9 mouse cellular contexts compared by ENCODE assay signal in genomic region chr1:170459896-170460602, GRCm38 (mm10).
DNase-seq lines count a peak whose midpoint lies in the region; ATAC-seq lines count a peak whose summit lies in the region.
"Had no signal": no experiment of that assay in that cellular context is flagged by ENCODE, and none has a peak within 500 bp of the region (broad histone marks: within the 10 kb centered on the region; RNA-seq: fewer than 3 reads in every experiment).

No protein-coding gene starts in this region.

- no peaks in the 10 kb centered on the region for H3K36me3 ChIP-seq in midbrain, embryonic 13.5 days
- no peaks in the 10 kb centered on the region for H3K36me3 ChIP-seq in midbrain, embryonic 14.5 days (ENCODE audit: control insufficient read depth, insufficient read depth, low read length)
- no peaks in the 10 kb centered on the region for H3K36me3 ChIP-seq in hindbrain, embryonic 14.5 days (replicated peaks; ENCODE audit: control insufficient read depth, insufficient read depth)
- no peaks in the 10 kb centered on the region for H3K36me3 ChIP-seq in neural tube, embryonic 15.5 days
- H3K36me3 ChIP-seq: limb, embryonic 15.5 days had no signal

- H3K27ac ChIP-seq in midbrain, embryonic 13.5 days = no peak overlapping the region
- H3K27ac ChIP-seq in midbrain, embryonic 14.5 days (replicated peaks; ENCODE audit: low read depth, low read length) = no peak overlapping the region
- no peak overlapping the region for H3K27ac ChIP-seq in hindbrain, embryonic 14.5 days
- H3K27ac ChIP-seq in neural tube, embryonic 15.5 days (replicated peaks) = no peak overlapping the region
- H3K27ac ChIP-seq: limb, embryonic 15.5 days had no signal

- no peak overlapping the region for H3K9ac ChIP-seq in midbrain, embryonic 13.5 days (replicated peaks)
- H3K9ac ChIP-seq in midbrain, embryonic 14.5 days (replicated peaks; ENCODE audit: low read length) = no peak overlapping the region
- no peak overlapping the region for H3K9ac ChIP-seq in hindbrain, embryonic 14.5 days
- no peak overlapping the region for H3K9ac ChIP-seq in neural tube, embryonic 15.5 days (replicated peaks)
- H3K9ac ChIP-seq: limb, embryonic 15.5 days had no signal

- WGBS in midbrain, embryonic 13.5 days = 53% methylated on average over 5 of the region's 5 CpGs
- WGBS in midbrain, embryonic 14.5 days = 59% methylated on average over 5 of the region's 5 CpGs
- 46% methylated on average over 5 of the region's 5 CpGs for WGBS in hindbrain, embryonic 14.5 days
- WGBS in neural tube, embryonic 15.5 days = 31% methylated on average over 5 of the region's 5 CpGs

- no peak overlapping the region for H3K4me2 ChIP-seq in midbrain, embryonic 13.5 days (replicated peaks)
- H3K4me2 ChIP-seq in midbrain, embryonic 14.5 days (ENCODE audit: low read length) = no peak overlapping the region
- no peak overlapping the region for H3K4me2 ChIP-seq in hindbrain, embryonic 14.5 days (replicated peaks)
- no peak overlapping the region for H3K4me2 ChIP-seq in neural tube, embryonic 15.5 days
- H3K4me2 ChIP-seq: limb, embryonic 15.5 days had no signal

- DNase-seq in adrenal gland, adult 2 months = peak; percentile 58
- DNase-seq in adrenal gland, adult 18-20 months (ENCODE audit: low spot score in 2 of 2) = no peak
- DNase-seq in midbrain, embryonic 14.5 days = no peak
- DNase-seq in hindbrain, embryonic 14.5 days (ENCODE audit: low spot score) = peak; percentile 50
- no peak for DNase-seq in natural killer cell, adult 2 months (ENCODE audit: low spot score in 2 of 2)
- DNase-seq in urinary bladder, postnatal 10 days (ENCODE audit: low spot score) = no peak

- H3K4me1 ChIP-seq in midbrain, embryonic 13.5 days (replicated peaks) = peaks cover 4% of the 10 kb centered on the region; the same call in 1 of the 2 replicates
- no peaks in the 10 kb centered on the region for H3K4me1 ChIP-seq in midbrain, embryonic 14.5 days (ENCODE audit: control insufficient read depth, insufficient read depth, low read length)
- 0 out of 2 replicates have a peak, but pooled peaks cover 5% of the 10 kb centered on the region for H3K4me1 ChIP-seq in hindbrain, embryonic 14.5 days (replicated peaks; ENCODE audit: control insufficient read depth, insufficient read depth, low read length)
- peaks cover 17% of the 10 kb centered on the region for H3K4me1 ChIP-seq in neural tube, embryonic 15.5 days
- H3K4me1 ChIP-seq: limb, embryonic 15.5 days had no signal

- no peaks in the 10 kb centered on the region for H3K27me3 ChIP-seq in midbrain, embryonic 13.5 days
- H3K27me3 ChIP-seq in midbrain, embryonic 14.5 days (ENCODE audit: control insufficient read depth, insufficient read depth, low read length) = no peaks in the 10 kb centered on the region
- no peaks in the 10 kb centered on the region for H3K27me3 ChIP-seq in hindbrain, embryonic 14.5 days (ENCODE audit: control insufficient read depth, insufficient read depth, low read length)
- no peaks in the 10 kb centered on the region for H3K27me3 ChIP-seq in neural tube, embryonic 15.5 days (replicated peaks)
- H3K27me3 ChIP-seq: limb, embryonic 15.5 days had no signal

- no peaks in the 10 kb centered on the region for H3K9me3 ChIP-seq in midbrain, embryonic 13.5 days
- no peaks in the 10 kb centered on the region for H3K9me3 ChIP-seq in midbrain, embryonic 14.5 days (ENCODE audit: control insufficient read depth, low read length)
- H3K9me3 ChIP-seq in hindbrain, embryonic 14.5 days (ENCODE audit: control insufficient read depth, low read length) = no peaks in the 10 kb centered on the region
- no peaks in the 10 kb centered on the region for H3K9me3 ChIP-seq in neural tube, embryonic 15.5 days (replicated peaks)
- H3K9me3 ChIP-seq: limb, embryonic 15.5 days had no signal

- H3K4me3 ChIP-seq in midbrain, embryonic 13.5 days (replicated peaks) = no peak overlapping the region
- no peak overlapping the region for H3K4me3 ChIP-seq in midbrain, embryonic 14.5 days (replicated peaks; ENCODE audit: low read depth, low read length)
- no peak overlapping the region for H3K4me3 ChIP-seq in hindbrain, embryonic 14.5 days (replicated peaks; ENCODE audit: low read length)
- no peak overlapping the region for H3K4me3 ChIP-seq in neural tube, embryonic 15.5 days (replicated peaks)
- H3K4me3 ChIP-seq: limb, embryonic 15.5 days had no signal

- peak; percentile 68; the same call in 1 of the 2 replicates for ATAC-seq in midbrain, embryonic 13.5 days
- ATAC-seq in midbrain, embryonic 14.5 days (ENCODE audit: low FRiP score, low TSS enrichment) = no peak
- peak; percentile 78; the same call in 1 of the 2 replicates for ATAC-seq in hindbrain, embryonic 14.5 days (ENCODE audit: low FRiP score)
- peak; percentile 62; the same call in 1 of the 2 replicates for ATAC-seq in neural tube, embryonic 15.5 days (ENCODE audit: low FRiP score)

Comparison
In these comparisons a context has a peak if more than half of its experiments do, and no peak if none do; other contexts are left out.
1. DNase-seq: peak in adrenal gland, adult 2 months (single experiment) and hindbrain, embryonic 14.5 days (single experiment); none in adrenal gland, adult 18-20 months (0 of 2), midbrain, embryonic 14.5 days (single experiment), natural killer cell, adult 2 months (0 of 2) and urinary bladder, postnatal 10 days (single experiment).